Mouse (Mus musculus) cerebellum, adult 2 months (tissue): ENCODE results near the gene Parn.

Experiments
- CTCF ChIP-seq: fragments of 200-500 bp; IDR thresholded peaks from 2 replicates; pipeline ENCODE4 v1.5.1; 2011; ENCODE audit warnings: low read depth, mild to moderate bottlenecking, control low read depth, low read length, moderate library complexity, borderline replicate concordance; ENCODE audit not compliant: insufficient read depth
- POLR2A ChIP-seq: fragments of 200-500 bp; IDR thresholded peaks from 2 replicates; pipeline ENCODE4 v1.6.1; 2011; ENCODE audit warnings: low read length, control low read depth, borderline replicate concordance; ENCODE audit not compliant: insufficient read depth

DNA sequence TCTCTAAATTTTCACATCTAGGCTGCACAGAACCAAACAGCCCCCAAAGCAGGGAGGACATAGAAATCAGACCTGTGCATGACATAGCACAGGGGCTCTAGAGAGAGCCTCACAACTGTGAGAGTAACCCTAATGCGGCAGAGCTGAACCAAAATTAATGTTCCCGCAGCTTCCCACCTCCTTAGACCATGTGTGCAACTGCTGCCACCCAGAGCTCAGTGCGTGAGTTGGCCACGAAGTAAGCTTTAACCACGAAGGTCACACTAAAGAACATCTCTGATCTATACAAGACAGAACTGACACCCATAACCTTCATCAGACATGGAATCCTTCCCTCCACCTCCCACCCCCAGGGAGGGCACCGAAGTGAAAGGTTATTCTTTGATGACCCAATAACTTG, 55.9 kb downstream of the Parn start:
- TF ChIP-seq CTCF (peak; percentile 17; the same call in 1 of the 2 replicates), POLR2A (no peak)
